Mouse (Mus musculus) lung, adult 2 months (tissue): ENCODE results near the gene Abca5.

Source experiments
- CTCF ChIP-seq: fragments of 200-500 bp; IDR thresholded peaks from 2 replicates; pipeline ENCODE4 v1.5.1; 2011; ENCODE audit warnings: mild to moderate bottlenecking, low read length, control low read depth; ENCODE audit not compliant: insufficient read depth
- POLR2A ChIP-seq: fragments of 200-500 bp; IDR thresholded peaks from 2 replicates; pipeline ENCODE4 v1.6.1; 2011; ENCODE audit warnings: low read depth, mild to moderate bottlenecking, control low read depth, low read length, borderline replicate concordance; ENCODE audit errors: extremely low read depth

DNA sequence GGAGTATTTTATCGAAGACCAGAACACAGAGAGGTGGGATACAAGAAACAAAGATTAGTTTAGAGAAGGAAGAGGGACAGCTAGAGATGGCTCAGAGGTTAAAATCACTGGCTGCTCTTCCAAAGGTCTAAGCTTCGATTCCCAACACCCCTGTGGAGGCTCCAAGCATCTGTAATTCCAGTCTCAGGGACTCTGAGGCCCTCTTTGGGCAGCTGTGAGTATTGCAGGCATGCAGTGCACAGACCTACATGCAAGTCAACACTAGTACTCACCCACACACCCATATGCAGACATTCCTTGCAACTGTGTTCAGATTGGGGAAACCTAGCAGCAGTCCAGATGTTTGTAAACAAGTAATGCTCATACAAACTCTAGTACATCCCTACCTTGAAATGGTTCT lies 46.9 kb downstream of the Abca5 start:
- no peak for TF ChIP-seq CTCF
- no peak for TF ChIP-seq POLR2A
